Mouse (Mus musculus) brain, embryonic 14.5 days (tissue): ENCODE measurements at regions not wholly inside any gene's neighbourhood (a gene's known extent, or its start where the extent isn't known, plus 50 kb on each side); places are given as distances from the start of the nearest gene placed in this dataset.
"Not testable (repeated sequence)": the region's sequence is repeated elsewhere in the genome, so short reads cannot be mapped to it uniquely, and the experiment has no call there.

Source experiments
- DNase-seq: peaks from one replicate; pipeline ENCODE4 v3.0.0-alpha.2; 2011; ENCODE audit warnings: low read depth
- CTCF ChIP-seq: fragments of 200-500 bp; IDR thresholded peaks from 2 replicates; pipeline ENCODE4 v1.5.1; 2012; ENCODE audit warnings: inconsistent platforms, mild to moderate bottlenecking, moderate library complexity, borderline replicate concordance; ENCODE audit not compliant: insufficient read depth, insufficient read length; ENCODE audit errors: extremely low read depth
- POLR2A ChIP-seq: fragments of 200-500 bp; IDR thresholded peaks from 2 replicates; pipeline ENCODE4 v1.6.1; 2012; ENCODE audit warnings: mild to moderate bottlenecking, inconsistent platforms, borderline replicate concordance; ENCODE audit not compliant: poor library complexity, insufficient read depth, insufficient read length, severe bottlenecking; ENCODE audit errors: extremely low read depth

DNA sequence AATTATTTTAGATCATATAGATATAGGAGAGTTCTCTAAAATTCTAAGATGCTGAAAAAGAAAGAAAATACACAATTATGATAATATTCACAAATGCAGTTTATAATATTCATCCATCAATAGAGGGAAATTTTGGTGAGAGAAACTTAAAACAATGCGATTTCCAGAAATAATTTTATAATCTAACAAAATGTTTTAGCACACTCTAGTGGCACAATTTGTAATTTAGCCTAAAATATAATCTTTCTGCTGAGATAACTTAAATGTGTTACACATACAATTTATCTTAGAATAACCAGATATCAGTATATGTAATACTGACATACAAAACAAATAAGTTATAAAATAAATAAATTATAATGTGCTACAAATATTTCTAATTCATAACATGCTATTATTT, 159.5 kb upstream of the Klhl4 start:
- DNase-seq = peak; percentile 1
- no peak for TF ChIP-seq CTCF
- TF ChIP-seq POLR2A = no peak

DNA sequence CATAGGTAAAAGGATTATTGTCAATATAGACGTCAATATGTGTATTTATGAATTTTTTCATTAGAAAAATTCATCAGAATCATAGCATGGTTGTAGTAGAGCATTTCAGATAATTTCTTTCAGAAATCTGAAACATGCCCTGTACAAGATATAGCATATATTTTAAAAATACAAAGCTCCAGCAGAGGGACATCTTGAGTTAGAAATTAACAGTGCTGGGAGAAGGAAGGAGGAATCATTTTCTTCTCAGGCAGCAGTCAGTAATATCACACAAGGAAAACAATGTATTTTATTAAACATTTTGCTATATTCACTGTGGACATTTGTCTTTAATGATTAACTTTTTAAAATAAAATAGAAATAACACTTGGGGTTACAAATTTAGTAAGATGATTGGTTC, 149.8 kb upstream of the Klhl4 start:
- peak; percentile 18 for DNase-seq
- TF ChIP-seq CTCF = no peak
- TF ChIP-seq POLR2A = no peak

DNA sequence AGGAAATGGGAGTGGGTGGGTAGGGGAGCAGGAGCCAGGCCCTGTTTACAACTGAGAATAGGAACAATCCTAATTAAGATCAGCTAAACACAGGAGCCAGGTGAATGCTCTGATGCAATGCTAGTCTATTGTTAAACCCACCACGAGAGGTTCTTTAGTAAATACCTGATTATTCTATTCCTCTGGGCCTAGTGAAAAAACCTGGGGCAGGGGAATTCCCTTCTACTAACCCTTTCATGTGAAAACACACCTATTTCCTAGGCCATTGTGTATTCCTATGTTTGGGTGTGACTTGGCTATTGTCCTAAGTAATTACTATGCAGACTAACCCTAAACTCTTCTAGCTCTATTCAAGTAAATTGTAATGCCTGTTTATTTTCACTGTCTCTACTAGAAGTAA, 138.0 kb upstream of the Klhl4 start:
- DNase-seq = not testable (repeated sequence)

DNA sequence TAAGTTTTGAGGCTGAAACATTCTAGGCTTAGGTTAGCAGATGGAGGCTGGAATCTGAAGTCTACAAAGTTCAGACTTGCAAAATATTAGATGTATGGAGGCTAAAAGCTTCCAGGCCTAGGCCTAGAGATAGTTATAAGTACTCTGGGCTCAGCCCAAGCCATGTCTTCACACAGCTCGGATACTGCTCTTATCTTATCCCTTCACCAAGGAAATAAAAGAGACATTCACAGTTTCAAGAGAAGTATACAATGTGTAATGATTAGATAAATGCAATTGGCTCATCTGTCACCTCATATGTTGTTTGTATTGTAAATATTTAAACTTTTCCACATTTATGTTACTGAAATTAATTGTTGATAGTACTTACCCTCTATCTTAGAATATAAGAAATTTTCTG, 114.9 kb upstream of the Klhl4 start:
- TF ChIP-seq CTCF (no peak), POLR2A (no peak)
- DNase-seq = no peak
